Mouse (Mus musculus) erythroblast, embryonic 14.5 days (primary cell): Measurements from ENCODE around the gene St7. TPM values are rescaled to one million over a fixed set of nuclear protein-coding genes. Genes with fewer than 3 reads are reported as not detected.

Experiments
- H3K27me3 ChIP-seq: 2 replicates; pipeline ENCODE4 v1.6.1; 2012; ENCODE audit warnings: inconsistent platforms; ENCODE audit not compliant: control insufficient read depth
- H3K36me3 ChIP-seq: 2 replicates; pipeline ENCODE4 v1.6.1; 2012; ENCODE audit warnings: mild to moderate bottlenecking, inconsistent platforms; ENCODE audit not compliant: control insufficient read depth
- H3K4me1 ChIP-seq: 2 replicates; pipeline ENCODE4 v1.6.1; 2012; ENCODE audit warnings: inconsistent platforms; ENCODE audit not compliant: control insufficient read depth
- H3K4me3 ChIP-seq: replicated peaks from 2 replicates; pipeline ENCODE3; 2012; ENCODE audit warnings: moderate library complexity, mild to moderate bottlenecking, inconsistent platforms
- H3K9me3 ChIP-seq: 2 replicates; pipeline ENCODE4 v1.6.1; 2012; ENCODE audit warnings: low read length, inconsistent platforms, mixed read lengths; ENCODE audit not compliant: control insufficient read depth
- GATA1 ChIP-seq: IDR thresholded peaks from 2 replicates; pipeline ENCODE4 v1.6.1; 2012; ENCODE audit warnings: low read length, inconsistent platforms, mixed read lengths
- TAL1 ChIP-seq: IDR thresholded peaks from 3 replicates; pipeline ENCODE4 v1.6.1; 2012; ENCODE audit warnings: low read length, inconsistent platforms, mixed read lengths
- polyA plus RNA-seq: library from polyadenylated mRNA; stranded (reverse); fragments of >175 nt; gene quantifications from 2 replicates; pipeline ENCODE4 v1.2.3, GENCODE M21; 2012

The St7 gene
- polyA plus RNA-seq, 1 experiment = 0.85 TPM

DNA sequence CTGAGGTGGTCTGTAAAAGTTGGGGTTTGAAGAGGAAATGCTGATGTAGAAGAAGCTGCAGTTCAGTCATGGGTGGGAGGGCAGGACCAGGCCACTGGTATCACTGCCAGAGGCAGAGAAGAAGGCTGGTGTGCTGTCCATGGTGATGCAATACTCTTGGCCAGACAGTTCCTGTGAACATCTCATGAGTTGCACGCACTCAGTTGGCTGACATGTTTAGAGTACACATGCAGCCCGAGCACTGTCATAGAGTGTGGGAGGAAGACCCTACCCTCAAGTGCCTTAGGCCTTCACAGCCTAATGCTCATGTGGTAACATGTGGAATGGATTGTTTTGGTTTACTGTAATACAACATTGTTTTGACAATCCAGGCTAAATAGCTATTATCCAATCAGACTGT, 238.5 kb downstream of the St7 start:
- peaks cover 18% of the 10 kb centered on the region for H3K36me3 ChIP-seq
- H3K4me3 ChIP-seq = no peak overlapping the region
- no peaks in the 10 kb centered on the region for H3K4me1 ChIP-seq
- TF ChIP-seq TAL1 (no peak), GATA1 (no peak)
- no peaks in the 10 kb centered on the region for H3K9me3 ChIP-seq
- H3K27me3 ChIP-seq = no peaks in the 10 kb centered on the region

DNA sequence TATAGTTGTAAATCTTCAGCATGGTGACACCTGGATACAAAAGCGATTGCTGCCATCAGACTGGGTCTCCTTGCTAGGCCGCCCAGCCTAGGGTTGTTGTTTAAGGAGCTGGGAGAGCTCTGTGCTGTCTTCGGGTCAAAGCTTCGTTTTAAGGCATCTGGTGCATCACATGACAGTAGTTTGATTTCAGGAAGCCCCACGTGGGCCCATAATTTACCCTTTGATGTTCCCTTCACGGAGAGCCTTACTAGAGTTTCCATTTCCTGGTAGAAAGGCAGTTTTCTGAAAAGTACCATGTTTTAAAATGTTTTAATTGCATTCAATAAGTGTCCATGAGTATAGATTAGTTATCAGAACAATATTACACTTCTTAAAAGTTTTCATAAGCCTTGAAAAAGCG, 239.1 kb downstream of the St7 start:
- no peaks in the 10 kb centered on the region for H3K9me3 ChIP-seq
- TF ChIP-seq TAL1 = no peak
- TF ChIP-seq GATA1 = no peak
- peaks cover 18% of the 10 kb centered on the region for H3K36me3 ChIP-seq
- no peak overlapping the region for H3K4me3 ChIP-seq
- H3K4me1 ChIP-seq = no peaks in the 10 kb centered on the region
- no peaks in the 10 kb centered on the region for H3K27me3 ChIP-seq

DNA sequence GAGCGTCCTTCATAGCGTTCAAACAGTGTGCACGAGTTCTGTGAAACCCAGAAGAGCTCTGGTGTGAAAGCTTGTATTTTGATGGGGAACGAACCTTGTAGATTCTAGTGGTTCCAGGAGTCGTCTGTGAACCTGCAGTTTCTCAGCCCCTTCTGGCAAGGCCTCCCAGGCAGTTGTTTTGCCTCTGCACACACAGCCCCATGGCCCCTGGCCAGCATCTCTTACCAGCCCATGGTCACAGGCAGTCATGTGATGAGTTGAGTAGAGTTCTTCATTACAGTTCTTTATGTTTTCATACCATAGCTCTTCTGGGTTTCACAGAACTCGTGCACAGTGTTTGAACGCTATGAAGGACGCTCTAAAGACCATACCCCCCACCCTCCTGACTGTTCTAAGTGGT, 240.1 kb downstream of the St7 start:
- H3K27me3 ChIP-seq = no peaks in the 10 kb centered on the region
- H3K4me1 ChIP-seq = peaks cover under 1% of the 10 kb centered on the region; the same call in 1 of the 2 replicates
- peaks cover 18% of the 10 kb centered on the region for H3K36me3 ChIP-seq
- H3K9me3 ChIP-seq = no peaks in the 10 kb centered on the region
- no peak overlapping the region for H3K4me3 ChIP-seq
- TF ChIP-seq TAL1 (no peak), GATA1 (no peak)

DNA sequence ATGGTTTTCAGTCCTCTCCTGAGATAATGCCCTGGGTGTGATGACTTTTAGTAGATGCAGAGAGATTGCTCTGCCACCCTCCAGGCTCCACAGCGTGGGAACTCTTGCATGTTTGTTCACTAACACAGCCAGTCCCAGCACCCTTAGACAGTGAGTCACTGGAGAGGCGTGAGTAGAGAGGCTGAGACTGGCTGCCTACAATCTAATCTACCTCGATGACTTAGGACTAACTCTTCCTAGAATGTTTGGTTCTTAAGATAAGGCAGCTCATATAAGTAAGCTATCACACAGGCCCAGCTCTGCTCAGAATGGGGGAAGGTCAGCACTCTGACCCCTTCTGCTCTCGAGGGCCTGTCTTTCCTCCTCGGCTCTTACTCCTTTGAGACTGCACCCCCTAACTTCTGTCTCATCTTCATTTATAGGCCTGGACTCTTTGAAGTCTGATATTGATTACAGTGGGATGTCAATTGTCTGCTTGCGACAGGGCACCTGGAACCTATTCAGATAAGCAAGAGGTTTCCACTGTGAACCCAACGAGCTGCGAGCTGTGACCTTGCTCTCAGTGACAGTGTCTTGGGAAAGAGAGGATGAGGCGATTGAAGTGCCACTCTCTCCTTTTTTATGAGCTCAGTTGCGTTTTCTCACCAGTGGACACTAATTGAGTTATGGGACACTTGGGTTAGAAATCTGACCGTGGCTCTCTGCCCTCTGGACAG, 246.1 kb downstream of the St7 start:
- H3K4me3 ChIP-seq = no peak overlapping the region
- H3K9me3 ChIP-seq = no peaks in the 10 kb centered on the region
- no peaks in the 10 kb centered on the region for H3K27me3 ChIP-seq
- TF ChIP-seq TAL1 = no peak
- TF ChIP-seq GATA1 = no peak
- peaks cover 11% of the 10 kb centered on the region for H3K4me1 ChIP-seq
- peaks cover 37% of the 10 kb centered on the region for H3K36me3 ChIP-seq

DNA sequence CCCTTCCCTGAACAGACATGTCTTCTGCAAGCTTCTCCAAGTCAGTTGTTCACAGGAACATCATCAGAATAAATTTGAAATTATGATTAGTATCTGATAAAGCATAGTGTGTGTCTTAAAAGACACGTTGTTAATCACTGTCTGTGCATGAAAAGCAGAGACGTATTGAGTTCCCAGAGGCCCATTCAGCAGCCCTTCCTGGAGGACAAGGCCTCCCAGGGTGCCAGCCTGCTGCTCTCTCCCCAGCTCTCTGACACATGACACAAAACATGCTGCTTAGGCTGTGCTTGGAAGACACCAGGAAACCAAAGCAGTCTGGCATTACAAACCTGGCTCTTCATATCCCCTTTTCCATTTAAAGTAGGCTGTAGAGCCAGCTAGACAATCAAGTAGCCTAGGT, 249.2 kb downstream of the St7 start:
- Histone ChIP-seq H3K36me3 (peaks cover 24% of the 10 kb centered on the region), H3K4me1 (peaks cover 11% of the 10 kb centered on the region), H3K4me3 (no peak overlapping the region), H3K9me3 (no peaks in the 10 kb centered on the region), H3K27me3 (no peaks in the 10 kb centered on the region)
- TF ChIP-seq TAL1 (no peak), GATA1 (no peak)

DNA sequence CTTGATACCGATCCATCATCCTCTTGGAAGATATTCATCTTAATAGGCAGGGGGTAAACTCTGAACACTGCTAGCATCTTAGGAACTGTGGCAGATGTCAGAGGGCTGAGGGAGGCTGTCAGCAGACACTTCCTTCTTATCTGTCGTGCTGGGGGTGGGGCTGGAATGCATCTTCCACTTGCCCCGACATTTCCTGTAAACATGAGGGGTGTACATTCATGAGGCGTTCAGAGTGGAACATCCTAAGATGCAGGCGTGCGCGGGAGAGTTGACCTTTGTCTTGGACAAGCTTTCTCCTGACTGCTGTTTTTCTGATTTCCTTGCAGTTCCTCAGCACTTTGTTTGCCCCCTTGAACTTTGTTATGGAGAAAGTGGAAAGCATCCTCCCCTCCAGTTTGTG, 249.6 kb downstream of the St7 start:
- Histone ChIP-seq H3K4me3 (no peak overlapping the region), H3K9me3 (no peaks in the 10 kb centered on the region), H3K36me3 (peaks cover 24% of the 10 kb centered on the region), H3K4me1 (peaks cover 11% of the 10 kb centered on the region), H3K27me3 (no peaks in the 10 kb centered on the region)
- TF ChIP-seq GATA1 (no peak), TAL1 (no peak)

DNA sequence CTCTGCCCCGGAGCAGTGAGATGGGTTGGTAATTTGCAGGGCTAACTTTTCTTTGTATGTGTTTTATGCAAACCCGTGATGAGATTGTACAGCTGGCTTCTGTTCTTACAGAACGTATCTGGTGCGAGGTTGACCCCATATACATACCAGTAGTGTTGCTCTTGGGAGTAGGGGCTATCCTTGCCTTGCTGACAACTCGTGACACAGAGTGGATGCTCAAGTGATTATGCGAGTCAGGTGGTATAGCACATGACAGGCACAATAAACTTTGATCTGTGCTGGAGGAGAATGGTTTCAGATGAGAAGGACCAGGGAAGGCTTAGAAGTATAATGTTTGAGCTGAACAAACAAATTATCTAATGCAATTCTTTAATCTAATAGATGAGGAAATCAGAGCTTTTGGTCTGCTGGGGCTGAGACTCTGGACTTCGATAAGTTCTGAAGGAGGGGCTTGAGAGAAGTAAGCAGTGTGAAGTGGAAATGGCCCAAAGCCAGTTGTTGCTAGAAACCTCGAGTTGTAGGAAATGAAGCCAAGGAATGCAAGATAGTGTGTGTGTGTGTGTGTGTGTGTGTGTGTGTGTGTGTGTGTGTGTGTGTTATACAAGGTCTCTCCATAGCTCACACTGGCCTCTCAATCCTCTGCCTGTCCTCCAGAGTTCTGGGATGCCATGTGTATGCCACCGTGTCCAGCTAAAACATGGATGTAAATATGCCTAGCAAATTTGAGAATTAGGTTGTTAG, 251.3 kb downstream of the St7 start:
- TF ChIP-seq TAL1 (no peak), GATA1 (no peak)
- no peaks in the 10 kb centered on the region for H3K9me3 ChIP-seq
- H3K4me1 ChIP-seq = peaks cover 3% of the 10 kb centered on the region; the same call in 1 of the 2 replicates
- peaks cover 15% of the 10 kb centered on the region for H3K36me3 ChIP-seq
- H3K27me3 ChIP-seq = no peaks in the 10 kb centered on the region
- no peak overlapping the region for H3K4me3 ChIP-seq

DNA sequence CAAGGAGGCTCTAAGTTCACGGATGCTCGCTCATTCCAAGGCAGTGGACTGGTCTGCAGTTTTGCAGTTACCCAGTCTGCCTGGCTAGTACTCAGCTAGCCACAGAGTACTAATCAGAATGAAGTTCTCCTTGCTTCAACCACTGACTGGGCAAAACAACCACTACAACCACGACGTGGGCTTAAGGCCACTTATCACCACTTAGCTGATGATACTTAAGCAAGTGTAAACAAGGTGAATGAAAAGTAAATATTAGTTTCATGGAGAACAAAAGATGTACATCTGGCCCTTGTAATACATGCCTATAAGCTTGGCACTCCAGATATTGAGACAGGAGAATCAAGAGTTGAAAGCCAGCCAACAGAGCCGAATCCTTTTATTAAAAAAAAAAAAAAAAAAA, 253.7 kb downstream of the St7 start:
- Histone ChIP-seq H3K36me3 (peaks cover 5% of the 10 kb centered on the region; the same call in 1 of the 2 replicates), H3K9me3 (no peaks in the 10 kb centered on the region), H3K4me3 (no peak overlapping the region), H3K4me1 (peaks cover 3% of the 10 kb centered on the region; the same call in 1 of the 2 replicates), H3K27me3 (no peaks in the 10 kb centered on the region)
- TF ChIP-seq GATA1 (no peak), TAL1 (no peak)

DNA sequence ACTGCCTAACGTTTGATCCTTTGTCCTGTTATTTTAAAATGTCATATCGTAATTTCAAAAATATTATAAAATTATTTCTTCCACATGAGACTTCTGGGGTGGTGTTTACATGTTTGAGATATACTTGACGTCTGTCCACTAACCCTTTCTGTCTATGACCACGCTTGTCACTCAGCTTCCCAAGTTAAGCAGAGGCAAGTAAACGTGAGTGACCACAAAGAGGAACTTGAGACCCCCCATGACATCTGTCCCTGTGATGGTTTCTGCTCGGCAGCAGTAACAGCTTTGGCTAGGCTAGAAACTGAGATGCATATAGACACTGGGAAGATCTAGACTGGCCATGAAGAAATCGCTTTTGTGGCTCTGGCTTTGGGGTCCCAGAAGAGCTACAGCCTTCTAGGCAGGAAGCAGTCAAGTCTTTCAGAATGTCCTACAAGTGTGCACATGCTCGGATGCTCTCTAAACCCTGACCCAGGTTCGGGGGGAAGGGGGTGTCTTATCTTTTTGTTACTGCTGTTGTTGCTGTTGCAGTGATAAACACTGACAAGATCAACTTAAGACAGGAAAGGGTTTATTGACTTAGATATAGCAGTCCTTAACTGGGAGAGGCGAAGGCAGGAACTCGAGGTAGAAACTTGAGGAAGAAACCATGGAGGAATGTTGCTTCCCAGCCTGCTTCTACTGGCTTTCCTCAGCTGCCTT, 254.5 kb downstream of the St7 start:
- no peak for TF ChIP-seq TAL1
- no peak for TF ChIP-seq GATA1
- no peaks in the 10 kb centered on the region for H3K27me3 ChIP-seq
- H3K36me3 ChIP-seq = peaks cover 3% of the 10 kb centered on the region; the same call in 1 of the 2 replicates
- peaks cover 3% of the 10 kb centered on the region; the same call in 1 of the 2 replicates for H3K4me1 ChIP-seq
- H3K9me3 ChIP-seq = no peaks in the 10 kb centered on the region
- H3K4me3 ChIP-seq = no peak overlapping the region
